Mouse (Mus musculus) MEL (cell line): ENCODE data around the gene Gclm. TPM values are rescaled to one million over a fixed set of nuclear protein-coding genes. Genes with fewer than 3 reads are reported as not detected.

Source experiments
- DNase-seq: peaks from one replicate; pipeline ENCODE4 v3.0.0; 2011; ENCODE audit warnings: low read depth, low spot score
- H3K27ac ChIP-seq: 2 replicates; pipeline ENCODE4 v1.5.1; 2012; ENCODE audit warnings: low read depth, mild to moderate bottlenecking, control low read depth, low read length, moderate library complexity; ENCODE audit not compliant: control insufficient read depth
- H3K27me3 ChIP-seq, 2 experiments: fragments of 150-350 bp in 1 of 2; sonication (generic) in 1 of 2; 2 replicates each; pipeline ENCODE4 v1.6.1; 2012; ENCODE audit warnings: low read length in 2 of 2, mild to moderate bottlenecking in 2 of 2, improper control_type of control experiment in 1 of 2, moderate library complexity in 1 of 2; ENCODE audit not compliant: insufficient read depth in 2 of 2, control insufficient read depth in 1 of 2
- H3K36me3 ChIP-seq, 2 experiments: 2 replicates each; pipeline ENCODE4 v1.6.1; 2012 to 2014; ENCODE audit warnings: low read length in 2 of 2, improper control_type of control experiment in 1 of 2, inconsistent platforms in 1 of 2, mild to moderate bottlenecking in 1 of 2; ENCODE audit not compliant: insufficient read depth in 2 of 2, control insufficient read depth in 1 of 2
- H3K4me1 ChIP-seq, 2 experiments: fragments of 150-350 bp in 1 of 2; sonication (generic) in 1 of 2; 2 replicates each; pipeline ENCODE4 v1.6.1; 2012; ENCODE audit warnings: low read length in 2 of 2, improper control_type of control experiment in 1 of 2, mild to moderate bottlenecking in 1 of 2; ENCODE audit not compliant: insufficient read depth in 2 of 2, control insufficient read depth in 1 of 2
- H3K4me3 ChIP-seq, 2 experiments: fragments of 150-350 bp in 1 of 2; sonication (generic) in 1 of 2; 2 replicates each; pipeline ENCODE4 v1.5.1; 2012; ENCODE audit warnings: low read depth in 2 of 2, low read length in 2 of 2, mild to moderate bottlenecking in 2 of 2, moderate library complexity in 2 of 2, control low read depth in 1 of 2, improper control_type of control experiment in 1 of 2; ENCODE audit not compliant: control insufficient read depth in 1 of 2, insufficient read depth in 1 of 2
- H3K79me2 ChIP-seq: 2 replicates; pipeline ENCODE4 v1.6.1; 2012; ENCODE audit warnings: mild to moderate bottlenecking, low read length, moderate library complexity; ENCODE audit not compliant: control insufficient read depth, poor library complexity, insufficient read depth
- H3K9ac ChIP-seq: 2 replicates; pipeline ENCODE4 v1.6.1; 2012; ENCODE audit warnings: low read depth, mild to moderate bottlenecking, control low read depth, low read length, moderate library complexity; ENCODE audit not compliant: control insufficient read depth, poor library complexity, severe bottlenecking
- H3K9me3 ChIP-seq: fragments of 150-350 bp; sonication (generic); replicated peaks from 2 replicates; pipeline ENCODE4 v1.6.1; 2012; ENCODE audit warnings: mild to moderate bottlenecking, low read length, improper control_type of control experiment, moderate library complexity; ENCODE audit not compliant: insufficient read depth
- CHD1 ChIP-seq: IDR thresholded peaks from 2 replicates; pipeline ENCODE4 v1.6.1; 2012; ENCODE audit warnings: low read depth, mild to moderate bottlenecking, inconsistent platforms, low read length, improper control_type of control experiment
- CHD2 ChIP-seq: IDR thresholded peaks from 2 replicates; pipeline ENCODE4 v1.6.1; 2011; ENCODE audit warnings: low read length, improper control_type of control experiment
- CTCF ChIP-seq, 3 experiments: IDR thresholded peaks in 2 of 3; conservative IDR thresholded peaks in 1 of 3; 2 replicates each; pipeline ENCODE4 v1.5.1; 2011 to 2012; ENCODE audit warnings: low read length in 3 of 3, low read depth in 2 of 3, mild to moderate bottlenecking in 2 of 3, improper control_type of control experiment in 1 of 3, inconsistent platforms in 1 of 3, mixed read lengths in 1 of 3, moderate library complexity in 1 of 3; ENCODE audit not compliant: control insufficient read depth in 1 of 3, insufficient read depth in 1 of 3, poor library complexity in 1 of 3, severe bottlenecking in 1 of 3
- ELF1 ChIP-seq: IDR thresholded peaks from 2 replicates; pipeline ENCODE4 v1.6.1; 2014; ENCODE audit warnings: low read depth, mild to moderate bottlenecking, inconsistent platforms, low read length, improper control_type of control experiment, moderate library complexity
- EP300 ChIP-seq, 2 experiments: IDR thresholded peaks; 2 replicates each; pipeline ENCODE4 v1.6.1; 2011; ENCODE audit warnings: improper control_type of control experiment in 2 of 2, low read length in 2 of 2, low read depth in 1 of 2, mild to moderate bottlenecking in 1 of 2
- GABPA ChIP-seq: IDR thresholded peaks from 2 replicates; pipeline ENCODE4 v1.6.1; 2012; ENCODE audit warnings: low read depth, mild to moderate bottlenecking, inconsistent platforms, low read length, improper control_type of control experiment, moderate library complexity
- GATA1 ChIP-seq: IDR thresholded peaks from 2 replicates; pipeline ENCODE4 v1.6.1; 2011; ENCODE audit warnings: low read depth, low read length, improper control_type of control experiment
- JUND ChIP-seq: IDR thresholded peaks from 2 replicates; pipeline ENCODE4 v1.6.1; 2011; ENCODE audit warnings: low read depth, mild to moderate bottlenecking, improper control_type of control experiment, low read length
- KAT2A ChIP-seq: conservative IDR thresholded peaks from 2 replicates; pipeline ENCODE4 v1.6.1; 2012; ENCODE audit warnings: low read depth, low read length, improper control_type of control experiment, inconsistent platforms
- RAD21 ChIP-seq: IDR thresholded peaks from 2 replicates; pipeline ENCODE4 v1.6.1; 2011; ENCODE audit warnings: mild to moderate bottlenecking, low read depth, low read length, improper control_type of control experiment
- RCOR1 ChIP-seq: IDR thresholded peaks from 2 replicates; pipeline ENCODE4 v1.6.1; 2012; ENCODE audit warnings: low read depth, mild to moderate bottlenecking, inconsistent platforms, low read length, improper control_type of control experiment
- SMC3 ChIP-seq: IDR thresholded peaks from 2 replicates; pipeline ENCODE4 v1.6.1; 2011; ENCODE audit warnings: low read depth, low read length, improper control_type of control experiment
- TCF12 ChIP-seq: IDR thresholded peaks from 2 replicates; pipeline ENCODE4 v1.6.1; 2014; ENCODE audit warnings: low read depth, mild to moderate bottlenecking, inconsistent platforms, low read length, improper control_type of control experiment, moderate library complexity
- UBTF ChIP-seq: IDR thresholded peaks from 2 replicates; pipeline ENCODE4 v1.6.1; 2012; ENCODE audit warnings: low read depth, mild to moderate bottlenecking, inconsistent platforms, low read length, improper control_type of control experiment, moderate library complexity, borderline replicate concordance; ENCODE audit not compliant: insufficient read depth
- USF2 ChIP-seq, 2 experiments: IDR thresholded peaks; 2 replicates each; pipeline ENCODE4 v1.6.1; 2011 to 2012; ENCODE audit warnings: improper control_type of control experiment in 2 of 2, low read length in 2 of 2, borderline replicate concordance in 1 of 2, inconsistent platforms in 1 of 2, low read depth in 1 of 2, mild to moderate bottlenecking in 1 of 2; ENCODE audit not compliant: insufficient read depth in 1 of 2
- ZC3H11A ChIP-seq: IDR thresholded peaks from 2 replicates; pipeline ENCODE4 v1.6.1; 2012; ENCODE audit warnings: low read depth, mild to moderate bottlenecking, inconsistent platforms, low read length, improper control_type of control experiment
- ZNF384 ChIP-seq: IDR thresholded peaks from 2 replicates; pipeline ENCODE4 v1.6.1; 2012; ENCODE audit warnings: low read depth, mild to moderate bottlenecking, inconsistent platforms, low read length, improper control_type of control experiment
- polyA plus RNA-seq, 2 experiments: library from polyadenylated mRNA; stranded (reverse) in 1 of 2; unstranded in 1 of 2; fragments of >175 nt in 1 of 2; fragments of >200 nt in 1 of 2; gene quantifications; 2 replicates each; pipeline versions ENCODE4 v1.2.1 to v1.2.4; 2012; ENCODE audit warnings: low replicate concordance in 2 of 2, low read depth in 1 of 2; ENCODE audit not compliant: insufficient read length in 2 of 2, insufficient read depth in 1 of 2, missing spikeins in 1 of 2
- total RNA-seq: library from RNA; depleted of rRNA; stranded (reverse); fragments of 300-350 nt; gene quantifications from 2 replicates; pipeline ENCODE4 v1.2.3, GENCODE M21; 2012

Gene Gclm
- total and polyA plus RNA-seq, 3 experiments = 123 to 334 (median 174) TPM

- H3K4me1 ChIP-seq = no peaks in the 10 kb centered on the region
- no peak for TF ChIP-seq KAT2A
- TF ChIP-seq CHD1 = no peak
- no peak for TF ChIP-seq EP300 (IDR thresholded peaks at IDR 0.05; ENCODE audit: low read depth in 1 of 2, low read length in 2 of 2)
- no peak for TF ChIP-seq ELF1
- H3K4me3 ChIP-seq = no peak overlapping the region
- H3K27ac ChIP-seq = no peak overlapping the region
- no peaks in the 10 kb centered on the region for H3K27me3 ChIP-seq
- DNase-seq = no peak
- no peaks in the 10 kb centered on the region for H3K36me3 ChIP-seq
- no peak overlapping the region for H3K9ac ChIP-seq
- no peaks in the 10 kb centered on the region for H3K79me2 ChIP-seq
- no peaks in the 10 kb centered on the region for H3K9me3 ChIP-seq
Observed at GRCm38 (mm10) chr3:122308981-122309380, 63.6 kb downstream of the Gclm start.

DNA sequence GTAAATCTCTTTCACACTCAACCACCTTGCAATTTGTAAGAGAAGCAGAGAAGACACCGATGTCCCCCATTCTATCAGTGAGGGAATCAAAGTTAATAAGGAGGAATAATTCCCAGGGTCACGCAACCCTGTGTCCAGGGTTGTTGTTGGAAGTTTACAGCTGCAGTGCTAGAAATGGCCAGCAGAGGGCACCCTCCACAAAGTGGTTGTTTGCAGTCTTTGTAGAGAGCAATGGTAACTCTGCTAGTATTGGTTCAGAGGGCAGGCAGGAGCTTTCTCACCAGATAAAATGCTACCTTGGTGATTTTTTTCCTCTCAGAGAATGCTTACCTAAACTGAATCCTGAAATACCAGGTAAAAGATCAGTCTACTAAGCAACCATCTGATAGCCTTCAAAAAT, 66.7 kb downstream of the Gclm start:
- Histone ChIP-seq H3K9me3 (no peaks in the 10 kb centered on the region), H3K27me3 (no peaks in the 10 kb centered on the region), H3K79me2 (no peaks in the 10 kb centered on the region), H3K9ac (no peak overlapping the region), H3K27ac (no peak overlapping the region), H3K4me3 (no peak overlapping the region), H3K36me3 (no peaks in the 10 kb centered on the region), H3K4me1 (no peaks in the 10 kb centered on the region)
- peak; percentile 66 for DNase-seq
- no peak for TF ChIP-seq TCF12
- peak; percentile 68 for TF ChIP-seq RAD21
- TF ChIP-seq ZC3H11A = peak; percentile 68
- no peak for TF ChIP-seq ZNF384
- TF ChIP-seq SMC3 = peak; percentile 73
- TF ChIP-seq JUND = no peak
- TF ChIP-seq USF2 (IDR thresholded peaks at IDR 0.05; ENCODE audit: borderline replicate concordance in 1 of 2, insufficient read depth in 1 of 2, low read depth in 1 of 2, low read length in 2 of 2) = no peak
- TF ChIP-seq CHD2 = no peak
- no peak for TF ChIP-seq CHD1
- no peak for TF ChIP-seq GATA1
- no peak for TF ChIP-seq RCOR1
- TF ChIP-seq EP300 (IDR thresholded peaks at IDR 0.05; ENCODE audit: low read depth in 1 of 2, low read length in 2 of 2) = no peak
- TF ChIP-seq GABPA = no peak
- TF ChIP-seq CTCF (IDR thresholded peaks at IDR 0.05 in 2 of 3, conservative IDR thresholded peaks at IDR 0.05 in 1 of 3; ENCODE audit: control insufficient read depth in 1 of 3, insufficient read depth in 1 of 3, low read depth in 2 of 3, low read length in 3 of 3, poor library complexity in 1 of 3, severe bottlenecking in 1 of 3) = peak; percentile 54 to 73 (median 64)
- no peak for TF ChIP-seq UBTF
